18 mouse cellular contexts compared by ENCODE assay signal in genomic region chr2:71667746-71668145, GRCm38 (mm10).
DNase-seq lines count a peak whose midpoint lies in the region; ATAC-seq and TF ChIP-seq lines count a peak whose summit lies in the region.
"Had no signal": no experiment of that assay in that cellular context is flagged by ENCODE, and none has a peak within 500 bp of the region (broad histone marks: within the 10 kb centered on the region; RNA-seq: fewer than 3 reads in every experiment).

No protein-coding gene starts in this region.

- WGBS in kidney, embryonic 14.5 days: 86% methylated on average over 3 of the region's 3 CpGs

- peak in 1 of 2 experiments; percentile 35 for DNase-seq in left cerebral cortex, adult 2 months (ENCODE audit: extremely low spot score in 1 of 2, low spot score in 2 of 2)
- DNase-seq in naive thymus-derived CD4-positive, alpha-beta T cell, adult 2 months (ENCODE audit: low read depth): peak; percentile 56
- peak; percentile 68 for DNase-seq in thymus, postnatal 14 days
- no peak for DNase-seq in spleen, postnatal 4 days (ENCODE audit: low spot score in 2 of 2)
- no peak for DNase-seq in urinary bladder, postnatal 25 days (ENCODE audit: low spot score)
- DNase-seq: adrenal gland, postnatal 36 days; cerebellum, postnatal 25 days; heart, adult 11 months; kidney, postnatal 10 days; lung, adult 2 months; lung, postnatal 4 days had no signal

- TF ChIP-seq CTCF in left cerebral cortex, adult 2 months (IDR thresholded peaks at IDR 0.05): no peak

- no peak for ATAC-seq in megakaryocyte, adult 5-6 weeks (ENCODE audit: poor library complexity, severe bottlenecking)
- no peak for ATAC-seq in kidney, embryonic 14.5 days (ENCODE audit: low FRiP score, low TSS enrichment)
- ATAC-seq: intestine, embryonic 15.5 days; midbrain, embryonic 13.5 days had no signal

- H3K4me1 ChIP-seq in megakaryocyte, embryonic 14.5 days: peaks cover 100% of the 10 kb centered on the region
- no peaks in the 10 kb centered on the region for H3K4me1 ChIP-seq in kidney, embryonic 14.5 days (ENCODE audit: control insufficient read depth, insufficient read depth, low read length)
- H3K4me1 ChIP-seq: hindbrain, embryonic 12.5 days; intestine, embryonic 15.5 days; midbrain, embryonic 13.5 days had no signal

- peaks cover 12% of the 10 kb centered on the region for H3K36me3 ChIP-seq in megakaryocyte, embryonic 14.5 days (replicated peaks; ENCODE audit: low read length)
- no peaks in the 10 kb centered on the region for H3K36me3 ChIP-seq in kidney, embryonic 14.5 days (ENCODE audit: control insufficient read depth, insufficient read depth, low read length)
- H3K36me3 ChIP-seq: hindbrain, embryonic 12.5 days; intestine, embryonic 15.5 days; midbrain, embryonic 13.5 days had no signal

- H3K27ac ChIP-seq in left cerebral cortex, adult 2 months: peak overlapping the region; percentile 68
- H3K27ac ChIP-seq in kidney, embryonic 14.5 days (ENCODE audit: low read depth, low read length): no peak overlapping the region
- H3K27ac ChIP-seq: hindbrain, embryonic 12.5 days; intestine, embryonic 15.5 days; midbrain, embryonic 13.5 days had no signal

- no peak overlapping the region for H3K9ac ChIP-seq in kidney, embryonic 14.5 days (ENCODE audit: low read depth, low read length)
- H3K9ac ChIP-seq: hindbrain, embryonic 12.5 days; intestine, embryonic 15.5 days; midbrain, embryonic 13.5 days had no signal

- H3K9me3 ChIP-seq in megakaryocyte, embryonic 14.5 days: no peaks in the 10 kb centered on the region
- no peaks in the 10 kb centered on the region for H3K9me3 ChIP-seq in kidney, embryonic 14.5 days (ENCODE audit: control insufficient read depth, low read length)
- H3K9me3 ChIP-seq: hindbrain, embryonic 12.5 days; intestine, embryonic 15.5 days; midbrain, embryonic 13.5 days had no signal

- H3K4me2 ChIP-seq in kidney, embryonic 14.5 days (replicated peaks; ENCODE audit: low read depth, low read length): no peak overlapping the region
- H3K4me2 ChIP-seq: hindbrain, embryonic 12.5 days; intestine, embryonic 15.5 days; midbrain, embryonic 13.5 days had no signal

- H3K27me3 ChIP-seq in megakaryocyte, embryonic 14.5 days (replicated peaks): no peaks in the 10 kb centered on the region
- H3K27me3 ChIP-seq in kidney, embryonic 14.5 days (ENCODE audit: control insufficient read depth, insufficient read depth, low read length): no peaks in the 10 kb centered on the region
- H3K27me3 ChIP-seq: CH12.LX; hindbrain, embryonic 12.5 days; intestine, embryonic 15.5 days; midbrain, embryonic 13.5 days had no signal

- intact Hi-C loops in left cerebral cortex, adult 2 months (cut with DNase I): loop anchor here (2.0 kb wide), 1 partner anchor 43 kb away; no protein-coding TSS in a partner anchor

- H3K4me3 ChIP-seq in megakaryocyte, embryonic 14.5 days (replicated peaks): peak overlapping the region; percentile 8
- no peak overlapping the region for H3K4me3 ChIP-seq in left cerebral cortex, adult 2 months
- H3K4me3 ChIP-seq in kidney, embryonic 14.5 days (ENCODE audit: low read length): no peak overlapping the region
- H3K4me3 ChIP-seq: hindbrain, embryonic 12.5 days; intestine, embryonic 15.5 days; midbrain, embryonic 13.5 days had no signal

Comparison
In these comparisons a context has a peak if more than half of its experiments do, and no peak if none do; other contexts are left out.
1. DNase-seq: peak in naive thymus-derived CD4-positive, alpha-beta T cell, adult 2 months (single experiment) and thymus, postnatal 14 days (single experiment); none in spleen, postnatal 4 days (0 of 2) and urinary bladder, postnatal 25 days (single experiment).